Mouse (Mus musculus): Measurements from ENCODE around the gene Snw1.
A peak's percentile ranks its signal among the peaks of the same experiment; 100 is the strongest.
"Not testable (repeated sequence)": the region's sequence is repeated elsewhere in the genome, so short reads cannot be mapped to it uniquely, and the experiment has no call there.

Gene Snw1

DNA sequence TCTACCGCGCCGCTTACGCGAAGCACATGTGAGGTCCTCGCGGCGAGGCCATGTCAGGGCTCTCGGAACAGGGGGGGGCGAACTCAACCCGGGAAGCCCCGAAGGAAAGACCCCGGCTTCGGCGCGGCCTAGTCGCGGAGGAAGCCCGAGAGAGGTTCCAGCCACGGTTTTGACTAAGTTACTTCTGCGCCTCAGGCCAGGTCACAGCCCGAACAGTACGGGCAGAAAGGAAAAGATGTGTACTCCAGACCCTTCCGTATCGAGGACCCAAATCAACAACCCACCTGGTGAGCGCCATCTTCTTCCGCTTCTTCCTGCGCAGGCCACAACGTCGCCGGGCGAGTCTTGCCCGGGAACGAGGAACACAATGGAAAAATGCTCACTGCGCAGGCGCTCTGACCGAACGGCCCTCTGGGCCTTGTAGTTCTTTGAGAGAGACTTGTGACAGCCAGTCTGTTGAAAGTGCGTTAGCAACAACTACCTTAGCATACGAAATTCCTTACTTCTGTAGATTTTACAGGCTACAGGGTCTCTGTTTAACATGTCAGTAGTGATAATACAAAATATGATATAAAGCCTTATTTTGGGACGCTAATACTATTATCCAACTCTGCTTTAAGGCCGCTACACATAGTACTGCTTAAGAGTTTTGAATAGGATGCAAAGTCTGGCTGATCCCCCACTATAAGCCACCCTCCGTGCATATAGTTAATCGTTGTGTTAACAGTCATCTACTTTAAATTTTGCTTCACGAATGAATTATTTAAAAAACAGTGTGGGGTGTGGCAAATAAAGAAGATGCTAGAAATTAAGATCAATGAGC, at the start of gene Snw1:
TSS of gene Snw1 (minus strand) at position 311 of the 823 bp plus-strand sequence.
- peak; percentile 95 to 96 for DNase-seq

DNA sequence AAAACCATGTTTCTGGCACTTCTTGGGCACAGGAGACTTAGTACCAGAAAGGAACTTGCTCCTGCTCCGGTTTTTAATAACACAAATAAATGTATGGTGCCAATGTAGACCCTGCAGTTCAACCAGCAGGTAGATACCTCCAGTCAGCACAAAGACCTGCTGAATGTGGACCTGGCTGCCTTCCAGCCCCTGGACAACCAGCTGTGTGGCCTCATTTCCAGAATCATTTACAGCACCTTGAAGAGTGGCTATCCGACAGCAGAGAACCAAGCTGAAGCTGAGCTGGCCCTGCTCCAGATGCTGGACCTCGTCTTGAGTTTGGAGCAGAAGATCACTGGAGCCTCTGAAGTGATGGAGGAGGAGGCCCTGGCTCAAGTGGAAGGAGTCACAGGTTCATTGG, 47.5 kb upstream of the Snw1 start:
- DNase-seq: not testable (repeated sequence)

DNA sequence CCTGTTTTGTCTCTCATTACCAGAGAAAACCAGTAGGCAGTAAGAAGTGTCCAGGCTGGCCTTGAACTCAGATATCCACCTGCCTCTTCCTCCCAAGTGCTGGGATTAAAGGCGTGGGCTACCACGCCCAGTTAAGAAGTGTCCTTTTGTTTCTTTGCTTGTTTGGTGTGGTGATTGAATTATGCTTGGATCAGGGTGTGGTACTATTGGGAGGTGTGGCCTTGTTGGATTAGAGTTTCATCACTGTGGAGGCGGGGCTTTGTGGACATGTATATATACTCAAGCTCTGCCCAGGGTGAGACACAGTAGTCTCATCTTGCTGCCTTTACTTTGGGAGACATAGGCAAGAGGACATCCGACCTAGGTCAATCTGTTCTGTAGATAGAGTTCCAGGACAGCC, 41.9 kb upstream of the Snw1 start, which contains the start of gene Gm8300:
TSS of gene Gm8300 (plus strand) at position 301 of the 400 bp plus-strand sequence.
- not testable (repeated sequence) for DNase-seq

DNA sequence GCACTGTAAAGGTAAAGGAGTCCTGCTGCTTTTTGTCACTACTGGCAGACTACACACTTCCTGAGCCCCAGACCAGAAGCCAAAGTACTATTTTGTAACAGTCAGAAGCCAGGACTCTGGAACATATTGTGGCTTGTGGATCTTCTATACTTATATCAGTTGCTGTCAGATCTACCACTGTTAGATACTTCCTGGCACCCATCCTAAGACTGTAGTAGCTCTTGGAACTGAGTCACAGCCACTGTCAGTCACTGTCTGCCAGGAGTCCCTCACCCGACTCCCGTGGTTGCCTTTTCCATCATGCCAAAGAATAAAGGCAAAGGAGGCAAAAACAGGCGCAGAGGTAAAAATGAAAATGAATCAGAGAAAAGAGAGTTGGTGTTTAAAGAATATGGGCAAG, 22.3 kb upstream of the Snw1 start, which contains the start of gene Gm5788:
TSS of gene Gm5788 (plus strand) at position 301 of the 400 bp plus-strand sequence.
- not testable (repeated sequence) for DNase-seq

GRCm38 (mm10) chr12:87488683-87489082, 16.6 kb upstream of the Snw1 start:
- not testable (repeated sequence) for DNase-seq

- not testable (repeated sequence) for DNase-seq
Observed at GRCm38 (mm10) chr12:87482482-87482881, 10.4 kb upstream of the Snw1 start.

DNA sequence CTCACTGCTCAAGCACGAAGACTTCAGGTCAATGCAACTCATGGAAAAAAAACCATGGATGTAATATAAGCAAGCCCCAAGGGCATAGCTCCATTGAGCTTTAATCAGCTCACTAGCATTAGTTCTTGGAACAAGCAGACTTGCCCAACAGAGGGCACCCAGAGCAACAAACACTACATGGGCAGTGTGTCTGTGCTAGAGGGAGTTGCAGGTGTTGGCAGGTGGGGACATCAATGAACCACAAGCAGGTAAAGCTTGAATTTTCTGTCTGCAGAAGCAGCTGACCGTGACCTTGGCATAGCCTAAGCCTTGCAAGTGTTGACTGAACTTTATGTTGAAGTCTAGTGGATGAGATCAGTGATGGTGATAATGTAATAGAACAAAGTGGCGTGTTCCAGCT, 2.7 kb upstream of the Snw1 start:
- DNase-seq: no peak

GRCm38 (mm10) chr12:87471421-87471963, 582 bp downstream of the Snw1 start:
- no peak for DNase-seq

- DNase-seq: no peak
Observed at GRCm38 (mm10) chr12:87470263-87471136, 1.6 kb downstream of the Snw1 start.

DNA sequence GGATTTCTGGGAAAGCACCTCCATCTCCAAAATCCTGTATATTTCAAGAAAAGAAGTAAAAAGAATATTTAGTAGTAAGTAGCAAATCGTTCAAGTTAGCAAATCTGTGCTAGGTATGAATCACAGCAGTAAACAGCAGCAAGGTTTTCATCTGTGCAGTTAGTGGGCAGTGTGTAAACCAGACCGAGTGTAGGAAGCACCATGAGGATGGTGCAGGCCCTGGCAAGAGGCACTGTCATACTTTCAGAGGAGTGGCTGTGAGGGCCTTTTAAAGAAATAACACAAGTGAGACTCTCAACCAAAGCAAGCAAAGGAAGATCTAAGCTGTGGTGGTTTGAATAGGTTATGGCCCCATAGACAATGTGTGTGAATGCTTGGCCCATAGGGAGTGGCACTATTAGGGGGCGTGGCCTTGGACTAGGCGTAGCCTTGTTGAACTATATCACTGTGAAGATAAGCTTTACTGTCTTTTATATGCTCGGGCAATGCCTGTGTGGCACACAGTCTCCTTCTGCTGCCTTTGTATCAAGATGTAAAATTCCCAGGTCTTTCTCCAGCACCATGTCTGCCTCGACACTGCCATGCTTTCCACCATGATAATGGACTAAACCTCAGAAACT, 7.3 kb downstream of the Snw1 start:
- DNase-seq: no peak

GRCm38 (mm10) chr12:87449456-87449855, 22.6 kb downstream of the Snw1 start:
- no peak for DNase-seq

DNA sequence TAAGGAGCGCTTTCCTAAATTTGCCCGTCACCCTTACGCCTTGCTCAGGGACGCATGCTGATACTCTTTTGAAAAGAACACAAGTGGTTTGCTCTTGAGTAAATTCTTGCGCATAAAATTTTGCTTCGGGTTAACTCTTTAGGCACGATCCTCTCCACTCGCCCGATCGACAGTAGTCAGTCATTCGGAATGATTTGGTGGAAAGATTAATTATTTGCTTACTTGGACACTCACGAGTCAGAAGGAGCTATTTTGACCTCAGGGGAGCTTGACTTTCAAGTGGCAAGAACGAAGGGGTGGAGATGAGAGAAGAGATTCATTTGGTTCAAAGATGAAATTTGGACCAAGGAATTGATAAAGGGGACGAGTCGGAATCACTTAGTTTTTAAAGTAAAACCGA, 27.9 kb downstream of the Snw1 start:
- DNase-seq: peak in 1 of 2 experiments; percentile 4

GRCm38 (mm10) chr12:87443700-87444122, 28.4 kb downstream of the Snw1 start, which contains the start of the genes Slirp and Alkbh1:
TSS of gene Slirp (plus strand) at chr12:87443896.
TSS of gene Alkbh1 (minus strand) at chr12:87444017.
- DNase-seq: peak; percentile 90 to 91

DNA sequence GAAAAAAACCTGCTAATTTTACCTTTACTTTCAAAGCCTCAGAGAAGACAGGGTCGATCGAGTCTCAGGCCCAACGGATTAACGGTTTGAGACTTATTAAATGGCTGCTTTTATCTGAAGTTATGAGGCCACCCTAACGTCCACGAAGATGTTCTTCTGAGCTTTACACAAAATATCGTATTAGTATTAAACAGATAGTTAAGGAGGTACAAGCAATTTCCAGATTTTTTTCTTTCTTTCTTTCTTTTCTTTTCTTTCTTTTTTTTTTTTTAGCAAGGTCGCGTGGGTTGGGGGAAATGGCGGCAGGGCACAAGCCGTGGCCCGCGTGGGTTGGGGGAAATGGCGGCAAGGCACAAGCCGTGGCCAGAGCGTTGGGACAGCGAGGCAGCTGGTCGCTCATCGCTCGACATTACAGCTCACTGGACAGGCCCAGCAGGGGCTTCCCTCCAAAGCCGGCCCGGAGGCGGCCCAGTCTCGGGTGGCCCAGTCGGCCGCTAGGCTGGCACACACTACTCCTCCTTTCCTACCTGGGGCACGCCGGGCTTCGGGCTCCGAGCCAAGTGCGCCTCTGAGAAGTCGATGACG, 28.9 kb downstream of the Snw1 start:
- no peak for DNase-seq

GRCm38 (mm10) chr12:87442177-87443114, 29.6 kb downstream of the Snw1 start:
- DNase-seq: no peak

DNA sequence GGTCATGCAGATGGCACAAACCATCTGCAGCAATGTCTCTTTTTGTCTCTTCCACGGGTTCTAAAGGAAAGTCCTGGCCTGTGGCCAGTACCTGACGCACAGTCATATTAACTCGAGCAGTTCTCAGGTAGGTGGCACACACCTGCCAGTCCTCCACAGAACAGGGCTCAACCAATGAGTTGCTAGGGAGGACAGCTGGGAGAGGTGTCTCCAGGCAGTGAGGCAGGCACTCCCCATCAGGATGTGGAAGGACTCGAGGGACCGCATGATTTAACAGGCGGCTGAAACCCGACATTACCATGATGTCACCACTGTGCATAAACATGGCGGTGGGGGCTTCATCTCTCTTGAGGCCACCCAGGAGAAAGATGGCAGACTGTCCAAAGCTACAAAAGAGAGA, 43.2 kb downstream of the Snw1 start:
- no peak for DNase-seq

DNA sequence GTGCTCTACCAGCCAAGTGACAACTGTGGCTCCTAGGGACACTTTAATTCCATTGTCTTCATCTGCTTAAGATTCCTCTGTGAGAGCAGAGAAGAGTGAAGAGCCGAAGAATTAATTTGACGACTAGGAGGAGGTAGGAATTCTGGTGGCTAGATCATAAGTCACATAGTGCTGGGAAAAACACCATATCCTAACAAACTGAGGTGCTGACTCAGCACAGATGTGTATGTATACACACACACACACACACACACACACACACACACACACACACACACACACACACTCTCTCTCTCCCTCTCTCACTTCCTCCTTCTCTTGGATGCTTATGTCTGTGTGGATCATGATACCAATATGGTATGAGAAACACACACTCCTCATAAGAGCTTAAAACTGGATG, 43.8 kb downstream of the Snw1 start:
- DNase-seq: no peak

- no peak for DNase-seq
Observed at GRCm38 (mm10) chr12:87426354-87427031, 45.6 kb downstream of the Snw1 start.

DNA sequence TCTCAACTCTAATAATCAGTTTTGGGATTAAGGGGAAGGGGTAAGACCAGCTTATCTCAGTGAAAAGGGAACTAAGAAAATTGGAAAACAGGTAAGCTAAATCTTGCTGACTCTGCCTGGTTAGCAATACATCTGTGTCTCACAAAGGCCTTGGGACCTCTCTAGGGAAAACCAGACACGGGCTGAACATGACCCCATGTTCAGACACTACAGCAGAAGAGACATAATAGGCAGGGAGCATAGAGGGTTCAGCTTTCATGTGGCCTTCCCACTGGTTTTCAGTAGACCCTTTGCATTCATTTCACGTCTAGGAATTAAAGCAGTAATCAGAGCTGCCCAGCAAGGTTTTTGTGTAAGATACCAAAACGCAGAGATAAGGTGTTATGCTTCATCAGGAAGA, 47.6 kb downstream of the Snw1 start:
- no peak for DNase-seq

DNA sequence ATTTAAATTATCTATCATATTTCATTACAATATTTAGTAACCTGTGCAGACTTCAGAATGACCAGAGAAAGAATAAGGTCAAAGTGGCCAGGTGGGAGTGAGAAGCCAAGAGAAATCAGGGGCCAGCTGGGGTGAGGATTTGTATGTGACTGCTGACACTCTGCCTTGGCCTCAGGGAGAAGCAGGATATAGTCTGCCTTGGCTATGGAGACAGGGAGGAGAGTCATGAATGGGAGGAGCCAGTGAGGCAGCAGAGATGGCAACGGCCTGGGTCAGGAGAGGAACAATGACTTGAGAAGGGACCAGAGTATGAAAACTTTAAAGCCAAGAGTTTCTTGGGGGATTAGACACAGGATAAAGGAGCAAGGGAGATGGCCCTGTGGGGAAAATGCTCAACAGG, 48.4 kb downstream of the Snw1 start:
- no peak for DNase-seq

Measured in lung, postnatal 4 days (tissue).